ENCODE assay signal across 27 mouse cellular contexts in genomic region chrX:36474873-36475272, GRCm38 (mm10). TPM values are rescaled to one million over a fixed set of nuclear protein-coding genes. Genes with fewer than 3 reads are reported as not detected.
DNase-seq lines count a peak whose midpoint lies in the region; ATAC-seq lines count a peak whose summit lies in the region.
"Had no signal": no experiment of that assay in that cellular context is flagged by ENCODE, and none has a peak within 500 bp of the region (broad histone marks: within the 10 kb centered on the region; RNA-seq: fewer than 3 reads in every experiment).

No protein-coding gene starts in this region.

- no peak overlapping the region for H3K4me2 ChIP-seq in kidney, embryonic 14.5 days (replicated peaks; ENCODE audit: low read depth, low read length)
- H3K4me2 ChIP-seq: forebrain, embryonic 12.5 days; hindbrain, embryonic 15.5 days; limb, embryonic 15.5 days had no signal

- H3K9ac ChIP-seq in kidney, embryonic 14.5 days (ENCODE audit: low read depth, low read length), result no peak overlapping the region
- H3K9ac ChIP-seq: forebrain, embryonic 12.5 days; hindbrain, embryonic 15.5 days; limb, embryonic 15.5 days had no signal

- peak; percentile 13 to 14 for DNase-seq in spleen, postnatal 36 days (ENCODE audit: low spot score in 2 of 2)
- DNase-seq in spleen, adult 12 weeks (ENCODE audit: low spot score), result no peak
- DNase-seq in thymus, postnatal 0 days (ENCODE audit: low spot score), result peak; percentile 60
- DNase-seq in adrenal gland, postnatal 25 days, result no peak
- no peak for DNase-seq in adrenal gland, adult 2 months
- no peak for DNase-seq in heart, adult 9 months (ENCODE audit: low spot score in 2 of 2)
- DNase-seq: adrenal gland, postnatal 10 days; cerebellum, adult 2 months; cerebellum, postnatal 36 days; gastrocnemius, postnatal 10 days; heart, adult 18-20 months; heart, postnatal 36 days; kidney, adult 18-20 months; kidney, postnatal 10 days; layer of hippocampus, postnatal 36 days; lung, postnatal 10 days; right cerebral cortex, postnatal 25 days had no signal

- no peak overlapping the region for H3K27ac ChIP-seq in kidney, embryonic 14.5 days (ENCODE audit: low read depth, low read length)
- H3K27ac ChIP-seq: embryonic facial prominence, embryonic 10.5 days; forebrain, embryonic 12.5 days; hindbrain, embryonic 15.5 days; limb, embryonic 15.5 days had no signal

- no peaks in the 10 kb centered on the region for H3K9me3 ChIP-seq in kidney, embryonic 14.5 days (ENCODE audit: control insufficient read depth, low read length)
- H3K9me3 ChIP-seq: embryonic facial prominence, embryonic 10.5 days; forebrain, embryonic 12.5 days; hindbrain, embryonic 15.5 days; limb, embryonic 15.5 days had no signal

- H3K4me1 ChIP-seq in kidney, embryonic 14.5 days (ENCODE audit: control insufficient read depth, insufficient read depth, low read length), result no peaks in the 10 kb centered on the region
- H3K4me1 ChIP-seq: embryonic facial prominence, embryonic 10.5 days; forebrain, embryonic 12.5 days; hindbrain, embryonic 15.5 days; limb, embryonic 15.5 days had no signal

- H3K27me3 ChIP-seq in kidney, embryonic 14.5 days (ENCODE audit: control insufficient read depth, insufficient read depth, low read length), result no peaks in the 10 kb centered on the region
- H3K27me3 ChIP-seq: forebrain, embryonic 12.5 days; hindbrain, embryonic 15.5 days; limb, embryonic 15.5 days had no signal

- WGBS in kidney, embryonic 14.5 days, result 66% methylated on average over 3 of the region's 3 CpGs

- H3K4me3 ChIP-seq in kidney, embryonic 14.5 days (ENCODE audit: low read length), result no peak overlapping the region
- H3K4me3 ChIP-seq: embryonic facial prominence, embryonic 10.5 days; forebrain, embryonic 12.5 days; hindbrain, embryonic 15.5 days; limb, embryonic 15.5 days had no signal

- ATAC-seq in megakaryocyte, adult 5-6 weeks (ENCODE audit: poor library complexity, severe bottlenecking), result peak; percentile 35; the same call in 1 of the 2 replicates
- no peak for ATAC-seq in kidney, embryonic 14.5 days (ENCODE audit: low FRiP score, low TSS enrichment)
- ATAC-seq: midbrain, embryonic 16.5 days had no signal

- H3K36me3 ChIP-seq in kidney, embryonic 14.5 days (ENCODE audit: control insufficient read depth, insufficient read depth, low read length), result no peaks in the 10 kb centered on the region
- H3K36me3 ChIP-seq: embryonic facial prominence, embryonic 10.5 days; forebrain, embryonic 12.5 days; hindbrain, embryonic 15.5 days; limb, embryonic 15.5 days had no signal

RNA-seq across cellular contexts. Expression of gene Gm14569, which starts 16.8 kb away (rescaled TPM):
- total RNA-seq in megakaryocyte, adult 5-6 weeks (2015), result not detected in 2 replicates
- not detected in 2 replicates for total RNA-seq in megakaryocyte, adult 5-6 weeks (2017)
- 0.03 TPM in 1 of 2 replicates, not detected in the other for polyA plus RNA-seq in thymus, postnatal 0 days (2015; fragmentation: Nextera tagmentation; extraction: Ambion mirVana)
- total RNA-seq in adrenal gland, postnatal 25 days (2021), result 0.09 TPM in 1 of 2 replicates, not detected in the other
- under 1 TPM in 1 of 2 experiments, not detected in 1; 0.75 TPM for total RNA-seq in adrenal gland, adult 2 months (2021)
- not detected in 2 replicates for polyA plus RNA-seq in adrenal gland, adult 2 months (2012; rRNA removed)
- not detected in 2 replicates for polyA plus RNA-seq in kidney, embryonic 14.5 days (2014; fragmentation: Nextera tagmentation; extraction: Ambion mirVana)
- total RNA-seq: gastrocnemius, postnatal 10 days; heart, adult 18-20 months; heart, postnatal 36 days; left cerebral cortex, postnatal 36 days had no signal
- polyA plus RNA-seq: embryonic facial prominence, embryonic 10.5 days; forebrain, embryonic 12.5 days; heart, embryonic 14.5 days; hindbrain, embryonic 15.5 days; limb, embryonic 15.5 days; liver, embryonic 16.5 days; midbrain, embryonic 16.5 days had no signal

Comparison
In these comparisons a context has a peak if more than half of its experiments do, and no peak if none do; other contexts are left out.
1. DNase-seq: peak in spleen, postnatal 36 days (2 of 2) and thymus, postnatal 0 days (single experiment); none in spleen, adult 12 weeks (single experiment), adrenal gland, postnatal 25 days (single experiment), adrenal gland, adult 2 months (single experiment) and heart, adult 9 months (0 of 2).